Mouse (Mus musculus) layer of hippocampus, postnatal 36 days (tissue): Measurements from ENCODE around the gene Rrad. TPM values are rescaled to one million over a fixed set of nuclear protein-coding genes. Genes with fewer than 3 reads are reported as not detected.
A peak's percentile ranks its signal among the peaks of the same experiment; 100 is the strongest.
"Not testable (repeated sequence)": the region's sequence is repeated elsewhere in the genome, so short reads cannot be mapped to it uniquely, and the experiment has no call there.

Source experiments
- DNase-seq, 2 experiments: peaks; one replicate each; pipeline ENCODE4 v3.0.0; 2022
- total RNA-seq, 2 experiments: library from RNA; stranded (reverse); gene quantifications; 2 replicates each; pipeline ENCODE4 v1.2.3; 2021

The Rrad gene
- 1 to 10 TPM; 1.1 to 1.3 TPM for total RNA-seq

- no peak for DNase-seq
Measured at GRCm38 (mm10) chr8:104630981-104631663, at the start of gene Rrad. TSS of gene Rrad (minus strand) at chr8:104631327.

DNA sequence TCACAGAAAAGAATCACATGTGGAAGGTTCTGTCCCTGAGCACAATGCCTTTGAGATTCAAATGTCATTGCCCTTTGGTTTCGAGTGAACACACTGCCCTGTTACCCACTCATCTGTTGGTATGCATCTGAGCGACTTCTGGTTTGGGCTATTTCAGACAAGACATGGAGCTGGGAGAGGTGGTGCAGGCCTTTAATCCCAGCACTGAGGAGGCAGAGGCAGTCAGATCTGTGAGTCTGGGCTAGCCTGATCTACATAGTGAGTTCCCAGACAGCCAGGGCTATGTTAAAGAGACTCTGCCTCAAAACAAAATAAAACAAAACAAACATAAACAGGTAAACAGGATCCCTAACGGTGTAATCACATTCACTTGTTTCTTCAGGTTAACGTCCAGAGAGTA, 24.5 kb upstream of the Rrad start:
- no peak for DNase-seq

DNA sequence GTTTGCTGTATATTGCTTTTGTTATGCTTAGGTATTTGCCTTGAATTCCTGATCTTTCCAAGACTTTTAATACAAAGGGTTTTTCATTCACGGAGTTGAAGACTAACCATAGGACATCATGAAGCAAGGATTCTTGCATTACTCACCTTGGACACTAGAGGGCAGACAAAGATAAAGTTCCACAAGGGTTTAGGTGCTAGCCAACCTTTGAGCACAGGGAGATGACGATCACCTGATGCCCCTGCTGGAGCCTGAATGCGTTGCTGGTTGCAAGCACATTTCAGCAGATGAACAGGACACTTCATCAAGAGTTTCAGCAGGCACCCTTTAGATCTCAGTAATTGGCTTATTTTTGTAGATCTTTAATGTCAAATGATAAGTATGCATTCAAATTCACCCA, 23.9 kb upstream of the Rrad start:
- peak; percentile 26 to 56 for DNase-seq

- not testable (repeated sequence) for DNase-seq
Measured at GRCm38 (mm10) chr8:104644187-104644586, 13.1 kb upstream of the Rrad start.

- no peak for DNase-seq
Measured at GRCm38 (mm10) chr8:104642324-104642654, 11.2 kb upstream of the Rrad start.

DNA sequence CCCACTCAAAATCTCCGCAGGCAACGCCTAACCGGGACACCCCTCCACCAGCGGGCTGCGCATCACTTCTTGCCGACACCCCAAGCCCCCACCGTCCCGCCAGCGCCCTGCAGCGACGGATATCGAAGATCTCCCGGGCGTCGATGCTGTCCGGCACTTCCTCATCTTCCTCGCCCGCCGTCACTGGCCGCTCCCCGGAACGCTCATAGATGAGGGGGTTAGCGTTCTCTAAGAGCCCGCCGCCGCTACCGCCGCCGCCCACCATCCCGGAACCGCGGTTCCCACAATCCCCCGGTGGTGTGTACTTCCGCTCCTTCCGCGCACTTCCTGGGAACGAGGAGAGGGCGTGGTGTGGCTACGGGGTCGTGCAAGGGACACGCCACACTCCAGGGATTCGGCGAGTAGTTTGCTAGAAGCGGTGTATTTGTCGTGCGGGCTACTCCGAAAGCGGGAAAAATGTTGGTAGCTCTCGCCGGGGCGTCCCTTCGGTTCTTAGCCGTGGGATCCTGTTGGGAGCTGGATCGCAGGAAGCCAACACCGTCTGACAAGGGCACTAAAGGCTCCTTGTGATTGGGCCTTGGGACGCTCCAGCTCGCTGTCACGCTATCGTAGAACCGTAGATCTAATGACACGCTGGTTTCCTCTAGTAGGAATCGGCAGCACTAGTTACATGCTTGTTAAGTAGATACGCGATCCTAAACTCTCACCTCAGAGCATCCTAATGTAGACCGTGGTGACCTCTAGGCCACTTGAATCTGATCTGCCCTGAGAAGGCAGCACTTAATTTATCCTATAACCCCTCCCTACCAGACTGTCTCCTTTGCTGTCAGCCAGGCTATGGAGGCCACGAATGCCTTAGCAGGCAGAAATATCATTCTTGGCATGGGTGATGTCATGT, 10.5 kb upstream of the Rrad start, which contains the start of gene Ciao2b:
Gene Ciao2b (minus strand): TSS at position 540 of the 898 bp plus-strand sequence.
- DNase-seq, result peak; percentile 88 to 90

DNA sequence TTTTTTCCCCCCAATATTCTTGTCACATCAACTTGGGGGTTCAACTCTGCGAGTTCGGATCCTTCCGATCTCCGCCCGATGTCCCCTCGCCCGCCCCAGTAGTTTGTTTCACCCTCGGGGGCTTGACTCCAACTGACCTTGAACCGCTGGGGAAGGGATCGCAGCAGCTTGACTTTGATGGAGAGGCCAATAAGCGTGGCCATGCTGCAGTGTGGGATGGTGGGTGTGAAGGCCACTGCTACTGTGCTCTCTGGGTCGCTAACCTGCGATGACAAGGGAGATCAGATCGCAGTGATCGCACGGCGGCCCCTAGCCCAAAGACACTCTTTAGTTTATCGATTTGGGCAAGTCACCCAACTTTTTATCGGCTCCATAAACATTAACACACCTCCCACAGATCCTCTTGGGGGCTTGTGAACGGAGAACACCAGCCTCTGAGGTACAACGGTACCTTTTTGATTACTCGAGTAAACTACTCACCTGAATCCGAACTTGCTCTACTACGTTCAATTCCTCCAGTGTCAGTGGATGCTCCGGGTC, 9.8 kb upstream of the Rrad start:
- no peak for DNase-seq

GRCm38 (mm10) chr8:104640241-104640640, 9.1 kb upstream of the Rrad start:
- no peak for DNase-seq

DNA sequence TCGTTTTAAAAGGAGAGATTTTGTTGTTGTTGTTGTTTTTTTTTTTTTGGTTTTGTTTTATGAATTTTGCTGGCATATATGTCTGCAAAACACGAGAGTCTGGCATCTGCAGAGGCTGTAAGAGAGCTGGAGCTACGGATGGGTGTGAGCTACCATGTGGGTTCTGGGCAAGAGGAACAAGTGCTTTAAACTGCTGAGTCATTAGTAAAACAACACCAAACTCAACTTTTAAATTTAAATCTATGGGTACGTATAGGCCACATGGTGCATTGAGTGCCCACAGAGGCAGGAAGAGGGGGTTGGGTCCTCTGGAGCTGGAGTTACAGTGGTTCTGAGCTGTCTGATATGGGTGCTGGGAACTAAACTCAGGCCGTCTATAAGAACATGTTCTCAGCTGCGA, 6.9 kb upstream of the Rrad start:
- no peak for DNase-seq

GRCm38 (mm10) chr8:104635004-104635710, 4.0 kb upstream of the Rrad start:
- DNase-seq, result no peak

GRCm38 (mm10) chr8:104633156-104633744, 2.1 kb upstream of the Rrad start:
- DNase-seq, result no peak

DNA sequence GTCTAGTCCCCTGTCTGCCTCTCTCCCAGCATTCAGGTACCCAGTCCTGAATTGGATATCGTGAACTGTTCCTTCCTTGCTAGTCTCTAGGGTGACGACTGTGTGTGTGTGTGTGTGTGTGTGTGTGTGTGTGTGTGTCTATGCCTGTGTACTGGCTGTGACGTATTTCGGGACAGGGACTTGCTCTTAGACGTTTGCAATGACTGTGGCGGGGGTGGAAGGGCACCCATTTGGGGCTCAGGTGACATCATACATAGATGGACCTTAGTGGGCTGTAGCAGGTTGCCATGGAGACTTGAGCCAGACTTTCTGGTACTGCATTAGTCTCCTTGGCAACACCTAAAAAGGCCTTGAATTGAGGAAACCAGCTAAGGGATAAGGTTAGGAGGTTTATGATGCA, 1.4 kb upstream of the Rrad start:
- DNase-seq, result no peak

- DNase-seq, result no peak
Measured at GRCm38 (mm10) chr8:104631975-104632374, 848 bp upstream of the Rrad start.

DNA sequence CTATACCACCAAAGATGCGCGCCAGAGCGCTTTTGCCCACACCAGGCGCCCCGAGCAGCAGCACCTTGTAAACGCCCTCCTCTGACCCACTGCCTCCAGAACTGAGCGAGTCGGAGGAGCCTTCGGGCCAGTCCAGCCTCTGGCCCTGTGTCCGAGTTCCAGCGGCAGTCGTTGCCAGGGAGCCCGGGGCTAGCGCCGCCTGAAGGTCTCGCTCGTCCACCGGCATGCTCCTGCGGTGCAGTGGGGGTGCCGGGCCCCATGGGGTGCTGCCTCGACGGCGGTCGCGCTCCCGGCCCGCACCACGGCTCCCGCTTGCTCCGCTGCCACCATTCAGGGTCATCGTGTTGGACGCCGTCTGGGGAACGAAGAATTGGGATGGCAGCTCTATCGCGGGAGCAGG, 553 bp downstream of the Rrad start:
- DNase-seq, result no peak

GRCm38 (mm10) chr8:104630111-104630479, 1.0 kb downstream of the Rrad start:
- DNase-seq, result no peak

GRCm38 (mm10) chr8:104629306-104630110, 1.6 kb downstream of the Rrad start:
- no peak for DNase-seq

GRCm38 (mm10) chr8:104628402-104628801, 2.7 kb downstream of the Rrad start:
- no peak for DNase-seq

GRCm38 (mm10) chr8:104627065-104627740, 3.9 kb downstream of the Rrad start:
- no peak for DNase-seq

GRCm38 (mm10) chr8:104624161-104624560, 7.0 kb downstream of the Rrad start, which contains the start of gene Cdh16:
TSS of gene Cdh16 (minus strand) at chr8:104624396.
- no peak for DNase-seq

DNA sequence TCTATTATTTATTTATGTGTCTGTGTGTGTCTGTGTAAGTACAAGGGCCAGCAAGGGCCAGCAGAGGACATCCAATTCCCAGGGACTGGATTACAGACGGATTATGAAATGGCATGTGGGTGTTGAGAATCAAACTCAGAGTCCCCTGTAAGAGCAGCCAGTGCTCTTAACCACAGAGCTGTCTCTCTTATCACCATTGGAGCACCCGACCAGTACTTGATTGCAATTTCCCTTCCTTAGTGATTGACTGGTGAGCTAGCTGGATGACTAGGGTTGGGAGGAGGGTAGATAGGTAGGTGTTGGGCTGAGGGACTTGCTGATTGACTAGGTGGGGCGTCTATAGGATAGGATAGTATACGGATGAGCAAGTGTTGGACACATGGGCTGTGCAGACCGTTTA, 10.4 kb downstream of the Rrad start:
- DNase-seq, result no peak

DNA sequence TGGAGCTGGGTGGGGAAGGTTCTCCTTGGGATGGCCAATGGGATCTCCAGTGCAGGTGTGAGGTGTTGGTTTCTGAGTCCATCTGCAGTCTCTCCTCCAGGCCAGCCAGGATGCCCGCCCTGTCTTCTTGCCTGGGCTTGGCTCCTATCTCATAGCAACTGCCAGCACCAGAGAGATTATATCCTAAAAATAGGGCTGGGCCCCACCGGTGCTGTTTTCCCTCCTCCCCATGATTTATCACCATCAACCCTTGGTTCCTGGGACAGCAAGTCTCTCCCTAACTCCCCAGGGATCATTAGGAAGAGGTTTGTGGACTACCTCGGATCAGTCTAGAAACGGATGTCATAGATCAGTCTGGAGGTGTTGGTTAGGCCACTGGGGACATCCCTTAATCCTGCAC, 18.0 kb downstream of the Rrad start:
- no peak for DNase-seq
